Mouse (Mus musculus) spleen, adult 2 months (tissue): ENCODE data around the gene Rgs11. TPM values are rescaled to one million over a fixed set of nuclear protein-coding genes. Genes with fewer than 3 reads are reported as not detected.

ENCODE experiments used
- DNase-seq, 2 experiments: peaks; one replicate each; pipeline versions ENCODE4 v3.0.0 to v3.0.0-alpha.2; 2012 to 2021; ENCODE audit warnings: low spot score in 2 of 2, low read depth in 1 of 2
- H3K27ac ChIP-seq: fragments of 200-500 bp; 2 replicates; pipeline ENCODE4 v1.5.1; 2012; ENCODE audit warnings: low read length, inconsistent platforms; ENCODE audit not compliant: insufficient read depth
- H3K27me3 ChIP-seq: fragments of 200-500 bp; 2 replicates; pipeline ENCODE4 v1.6.1; 2012; ENCODE audit warnings: mild to moderate bottlenecking, moderate library complexity, low read length, inconsistent platforms; ENCODE audit not compliant: control insufficient read depth, insufficient read depth
- H3K36me3 ChIP-seq: fragments of 200-500 bp; 2 replicates; pipeline ENCODE4 v1.6.1; 2012; ENCODE audit warnings: mild to moderate bottlenecking, low read length, inconsistent platforms; ENCODE audit not compliant: control insufficient read depth, insufficient read depth
- H3K4me1 ChIP-seq: fragments of 200-500 bp; 2 replicates; pipeline ENCODE4 v1.6.1; 2011; ENCODE audit warnings: inconsistent platforms; ENCODE audit not compliant: control insufficient read depth, insufficient read depth, insufficient read length
- H3K4me3 ChIP-seq: fragments of 200-500 bp; 2 replicates; pipeline ENCODE4 v1.5.1; 2011; ENCODE audit warnings: mild to moderate bottlenecking, inconsistent platforms; ENCODE audit not compliant: insufficient read depth, insufficient read length; ENCODE audit errors: extremely low read depth
- CTCF ChIP-seq: fragments of 200-500 bp; IDR thresholded peaks from 2 replicates; pipeline ENCODE4 v1.5.1; 2011; ENCODE audit warnings: mild to moderate bottlenecking, inconsistent platforms; ENCODE audit not compliant: insufficient read depth, insufficient read length, insufficient replicate concordance; ENCODE audit errors: extremely low read depth
- POLR2A ChIP-seq: fragments of 200-500 bp; IDR thresholded peaks from 2 replicates; pipeline ENCODE4 v1.6.1; 2011; ENCODE audit warnings: low read depth, low read length, inconsistent platforms
- WGBS: fragments of 180-500 bp; shearing (Covaris S2); methylation state at CpG from one replicate; pipeline ENCODE4 v1.1.7; 2018; 5-methylcytosine and 5-hydroxymethylcytosine counted together
- polyA plus RNA-seq: library from polyadenylated mRNA; depleted of rRNA; stranded (reverse); fragments of >200 nt; gene quantifications from 2 replicates; pipeline ENCODE4 v1.2.3, GENCODE M21; 2012; rRNA removed

Rgs11 gene
- polyA plus RNA-seq, 1 experiment = 11.5 TPM

GRCm38 (mm10) chr17:26252539-26253251 is 49.9 kb downstream of the Rgs11 start, which contains the start of gene Luc7l:
Gene Luc7l (plus strand): TSS chr17:26252896.
- Histone ChIP-seq H3K4me3 (peak within 1 kb of the TSS; percentile 99), H3K36me3 (peaks cover 4% of the 10 kb centered on the region; the same call in 1 of the 2 replicates), H3K27me3 (no peaks in the 10 kb centered on the region), H3K4me1 (no peaks in the 10 kb centered on the region), H3K27ac (peak within 1 kb of the TSS; percentile 94)
- TF ChIP-seq CTCF (no peak), POLR2A (peak; percentile 89)
- DNase-seq = peak; percentile 79 to 94
- WGBS = under 1% methylated on average over 43 of the region's 43 CpGs

GRCm38 (mm10) chr17:26253399-26253798 is 50.6 kb downstream of the Rgs11 start:
- Histone ChIP-seq H3K27me3 (no peaks in the 10 kb centered on the region), H3K27ac (peak overlapping the region; percentile 94), H3K4me1 (no peaks in the 10 kb centered on the region), H3K4me3 (peak overlapping the region; percentile 99), H3K36me3 (peaks cover 6% of the 10 kb centered on the region; the same call in 1 of the 2 replicates)
- TF ChIP-seq CTCF (no peak), POLR2A (no peak)
- no peak for DNase-seq
- WGBS = 1% methylated on average over 24 of the region's 24 CpGs

- TF ChIP-seq POLR2A = no peak
- TF ChIP-seq CTCF = no peak
- 97% methylated on average over 7 of the region's 7 CpGs for WGBS
- Histone ChIP-seq H3K27ac (no peak overlapping the region), H3K4me1 (no peaks in the 10 kb centered on the region), H3K36me3 (peaks cover 14% of the 10 kb centered on the region; the same call in 1 of the 2 replicates), H3K27me3 (no peaks in the 10 kb centered on the region), H3K4me3 (no peak overlapping the region)
- DNase-seq = no peak
These were observed 52.6 kb downstream of the Rgs11 start for GRCm38 (mm10) chr17:26255313-26255712.

Other genes with a start within 250 kb of the Rgs11 start
- gene Capn15, start 217.2 kb upstream of the Rgs11 start, polyA plus RNA-seq = 35.0 and 45.9 TPM in 2 replicates
- 13.3 and 13.6 TPM in 2 replicates for gene Rab11fip3, start 133.4 kb upstream of the Rgs11 start, polyA plus RNA-seq
- 5.7 and 5.8 TPM in 2 replicates for gene Decr2, start 112.6 kb upstream of the Rgs11 start, polyA plus RNA-seq
- gene Nme4, start 107.3 kb upstream of the Rgs11 start, polyA plus RNA-seq = 13.7 and 17.7 TPM in 2 replicates
- 44.9 and 58.3 TPM in 2 replicates for gene Tmem8, start 89.7 kb upstream of the Rgs11 start, polyA plus RNA-seq
- 39.5 and 49.5 TPM in 2 replicates for gene Mrpl28, start 79.5 kb upstream of the Rgs11 start, polyA plus RNA-seq
- gene Axin1, start 64.3 kb upstream of the Rgs11 start, polyA plus RNA-seq = 18.6 and 18.9 TPM in 2 replicates
- gene Pdia2, start 3.9 kb upstream of the Rgs11 start, polyA plus RNA-seq = 47.8 and 49.0 TPM in 2 replicates
- 7.7 and 15.8 TPM in 2 replicates for gene Arhgdig, start 4.8 kb downstream of the Rgs11 start, polyA plus RNA-seq
- 22.9 and 26.4 TPM in 2 replicates for gene Fam234a, start 41.3 kb downstream of the Rgs11 start, polyA plus RNA-seq
- gene Luc7l, start 49.9 kb downstream of the Rgs11 start, polyA plus RNA-seq = 13.8 and 14.5 TPM in 2 replicates
- 7.9 and 14.5 TPM in 2 replicates for gene Neurl1b, start 211.9 kb downstream of the Rgs11 start, polyA plus RNA-seq